Mouse (Mus musculus) B cell, adult 2 months (primary cell): ENCODE data around the gene N4bp1.

Experiments
- DNase-seq, 2 experiments: peaks; one replicate each; pipeline ENCODE4 v3.0.0; 2022

The N4bp1 gene

DNA sequence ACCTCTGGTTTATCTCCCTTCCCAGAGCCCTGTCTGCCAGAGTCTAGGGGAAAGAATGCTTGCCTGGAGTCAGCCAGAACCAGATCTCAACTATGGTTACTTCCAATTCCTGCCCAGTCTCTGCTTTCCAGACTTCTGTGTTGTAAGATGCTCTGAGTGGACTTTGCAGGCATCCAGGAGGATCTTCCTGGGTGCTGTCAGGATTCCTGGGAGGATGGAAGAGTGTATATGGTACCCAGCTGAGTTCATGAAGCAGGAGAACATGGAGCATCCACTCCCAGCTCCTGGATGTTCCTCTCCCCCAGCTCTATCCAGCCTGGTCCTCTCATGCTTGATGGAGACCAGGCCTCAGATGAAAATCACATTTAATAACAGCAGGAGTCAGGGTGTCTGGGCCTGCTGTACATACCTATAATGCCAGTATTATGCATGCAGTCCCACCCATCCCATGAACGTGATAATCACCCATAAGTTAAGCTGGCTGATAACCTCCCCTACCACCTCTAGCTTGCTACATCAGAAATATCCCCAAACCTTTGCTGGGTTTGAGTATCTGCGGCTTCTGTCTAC, 64.8 kb downstream of the N4bp1 start:
- no peak for DNase-seq

DNA sequence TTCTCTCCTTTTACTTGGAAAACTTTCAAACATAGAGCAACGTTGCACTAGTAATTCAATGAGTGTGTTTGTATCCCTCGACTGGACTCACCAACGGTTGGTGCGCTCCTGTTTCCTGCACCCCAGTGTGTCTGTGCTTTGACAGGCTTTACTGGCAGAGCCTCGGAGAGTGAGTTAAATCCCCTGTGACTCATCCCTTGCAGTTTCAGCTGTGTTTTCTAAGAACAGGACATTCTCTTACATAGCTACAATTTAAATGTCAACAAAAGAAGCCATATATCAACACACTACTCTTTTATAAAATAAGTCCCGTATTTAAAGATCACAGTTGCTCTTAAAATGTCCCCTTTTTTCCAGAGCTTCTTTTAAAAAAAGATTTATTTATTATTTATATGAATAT, 65.6 kb downstream of the N4bp1 start:
- DNase-seq, result no peak

DNA sequence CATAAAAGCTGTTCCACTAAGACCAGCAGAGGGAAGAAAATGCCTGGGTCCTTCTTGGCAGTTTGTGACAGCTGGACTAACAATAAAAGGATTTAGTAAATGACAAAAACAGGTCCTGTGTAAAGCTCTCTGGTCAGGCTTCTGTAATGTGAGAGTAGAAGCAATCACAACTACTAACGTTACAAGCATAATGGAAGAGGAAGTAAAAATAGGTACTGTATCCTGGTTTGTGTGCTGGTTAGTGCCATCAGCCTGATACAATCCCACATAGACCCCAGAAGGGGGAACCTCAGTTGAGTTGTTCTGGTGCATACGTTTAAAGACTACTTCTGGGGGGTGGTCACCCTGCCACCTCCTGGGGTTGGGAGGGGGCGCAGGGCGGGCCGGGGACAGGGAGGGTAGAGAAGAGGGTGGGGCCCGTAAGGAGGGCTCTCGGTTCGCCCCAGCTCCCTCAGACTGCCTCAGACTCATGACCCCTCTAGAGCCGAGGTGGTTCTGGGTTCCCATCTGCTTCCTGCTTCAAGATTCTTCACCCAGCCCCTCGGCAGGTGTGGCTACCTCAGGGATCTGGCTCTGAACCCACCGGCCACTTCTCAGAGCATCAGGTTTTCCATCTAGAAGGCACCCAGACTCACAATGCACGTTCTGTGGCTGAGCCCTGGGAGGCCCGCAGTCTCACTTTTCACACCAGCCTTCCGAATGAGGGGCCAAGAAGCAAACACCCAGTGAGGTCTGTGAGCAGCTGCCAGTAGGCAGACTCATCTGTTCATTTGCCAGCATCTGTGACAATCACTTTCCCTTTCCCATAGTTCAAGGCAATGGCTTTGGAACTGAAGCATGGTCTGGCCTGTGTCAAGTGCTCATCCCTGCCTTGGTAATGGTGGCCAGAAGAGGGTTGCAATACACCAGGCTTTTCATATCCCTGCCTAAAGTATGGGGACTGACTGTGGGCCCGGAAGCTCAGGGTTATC, 75.8 kb downstream of the N4bp1 start:
- no peak for DNase-seq

DNA sequence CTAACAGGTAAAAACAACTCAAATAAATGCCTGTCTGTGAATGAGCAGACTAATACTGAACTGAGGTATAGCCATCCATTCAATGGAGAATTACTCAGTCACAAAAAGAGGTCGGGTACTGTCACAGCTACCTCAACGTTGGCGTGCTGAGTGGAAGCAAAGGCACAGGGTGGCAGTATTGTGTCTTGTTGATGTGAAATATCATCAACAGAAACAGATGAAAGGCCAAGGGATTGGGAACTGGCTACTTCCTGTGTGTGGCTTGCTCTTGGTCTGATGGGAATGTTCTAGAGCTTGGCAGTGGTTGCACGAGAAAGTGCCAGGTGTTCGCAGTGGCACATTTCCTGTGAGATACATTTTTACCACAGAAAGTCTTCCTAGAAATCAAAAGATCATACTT, 76.8 kb downstream of the N4bp1 start:
- peak in 1 of 2 experiments; percentile 8 for DNase-seq

DNA sequence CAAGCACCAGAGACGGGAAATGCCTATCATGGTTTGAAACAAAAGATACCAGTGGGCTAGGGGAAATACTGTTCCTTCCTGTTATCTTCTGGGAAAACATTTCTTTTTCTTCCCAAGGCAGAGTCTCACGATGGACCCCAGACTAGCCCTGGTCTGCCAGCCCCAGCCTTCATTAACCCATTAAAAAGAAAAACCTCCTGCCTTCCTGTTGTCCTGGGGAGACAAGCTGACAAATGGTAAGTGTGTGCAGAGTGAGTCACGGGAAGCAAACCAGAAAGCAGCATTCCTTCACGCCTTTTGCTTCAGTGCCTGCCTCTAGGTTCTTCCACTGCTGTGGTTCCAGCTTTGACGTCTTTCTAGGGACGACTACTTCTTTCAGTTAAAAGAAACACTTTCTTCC, 83.1 kb downstream of the N4bp1 start:
- DNase-seq, result no peak

DNA sequence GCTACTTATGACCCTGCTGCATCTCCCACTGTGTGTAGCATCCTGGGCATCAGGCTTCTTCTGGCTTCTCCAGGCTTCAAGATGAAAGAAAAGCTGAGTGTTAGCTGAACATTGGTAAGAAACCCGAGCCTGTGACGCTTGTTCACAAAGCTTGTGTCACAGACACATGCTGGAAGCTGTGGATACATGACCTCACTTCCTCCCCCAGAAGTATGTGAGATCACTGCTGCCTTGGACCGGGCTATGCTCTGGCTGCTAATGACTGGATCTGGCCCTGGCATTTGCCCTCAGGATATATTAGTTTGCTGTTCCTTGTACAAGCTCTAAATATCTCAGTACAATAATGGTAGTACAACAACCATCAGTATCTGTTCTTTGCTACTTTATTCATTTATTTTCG, 84.1 kb downstream of the N4bp1 start:
- no peak for DNase-seq

DNA sequence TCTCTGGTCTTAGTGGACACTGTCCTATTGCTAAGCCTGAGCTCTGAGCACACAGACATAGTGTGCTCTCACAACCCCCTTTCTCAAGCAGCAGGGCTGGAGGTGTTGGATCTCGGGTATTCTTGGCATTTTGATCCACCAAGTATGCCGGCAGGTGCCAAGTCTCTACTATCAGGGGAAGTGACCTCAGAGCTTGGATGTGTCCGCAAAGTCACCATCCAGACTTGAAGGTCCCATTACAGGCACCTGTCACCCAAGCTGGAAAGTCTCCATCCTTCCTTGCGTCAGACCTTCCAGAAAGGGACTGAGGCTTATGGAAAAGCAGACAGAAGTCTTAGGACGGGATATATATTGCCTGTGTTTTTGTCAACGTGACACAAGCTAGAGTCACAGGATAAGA, 86.9 kb downstream of the N4bp1 start:
- no peak for DNase-seq

DNA sequence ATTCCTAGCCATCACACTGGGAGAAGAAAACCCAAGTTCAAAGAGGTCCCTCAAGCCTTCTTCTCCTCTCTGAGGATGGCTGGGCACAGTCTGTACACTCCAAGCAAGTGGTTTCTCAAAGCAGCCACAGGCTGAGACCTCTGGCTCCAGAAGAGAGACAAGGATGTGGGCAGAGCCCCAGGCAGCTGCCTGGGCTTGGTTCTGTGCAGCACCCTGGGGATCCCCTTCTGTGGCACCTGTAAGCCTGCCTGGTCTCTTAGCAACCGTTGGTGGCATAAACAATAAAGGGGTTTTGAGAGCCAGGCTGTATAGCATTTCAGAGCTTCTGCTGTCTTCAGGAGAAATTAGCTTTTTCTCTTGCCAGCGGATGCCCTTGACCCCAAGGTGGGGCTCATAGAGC, 87.4 kb downstream of the N4bp1 start:
- peak in 1 of 2 experiments; percentile 13 for DNase-seq

DNA sequence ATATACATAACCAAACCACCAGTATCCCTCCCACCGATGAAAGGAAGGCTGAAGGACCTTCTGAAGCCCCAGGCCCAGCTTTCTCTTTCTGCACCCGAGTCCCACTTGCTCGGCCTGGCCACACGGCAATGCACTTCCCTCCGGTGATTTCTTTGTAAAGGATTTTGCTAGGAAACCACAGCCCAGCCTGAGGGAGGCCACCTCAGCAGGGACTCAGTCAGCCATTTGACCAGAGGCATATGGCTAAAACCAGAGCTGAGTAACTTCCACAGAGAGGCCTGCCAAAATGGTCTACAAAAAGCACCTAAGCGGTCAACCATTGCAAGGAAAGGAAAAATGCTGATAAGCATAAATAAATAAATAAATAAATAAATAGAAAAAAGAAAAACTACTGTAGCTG, 90.3 kb downstream of the N4bp1 start:
- DNase-seq, result no peak

DNA sequence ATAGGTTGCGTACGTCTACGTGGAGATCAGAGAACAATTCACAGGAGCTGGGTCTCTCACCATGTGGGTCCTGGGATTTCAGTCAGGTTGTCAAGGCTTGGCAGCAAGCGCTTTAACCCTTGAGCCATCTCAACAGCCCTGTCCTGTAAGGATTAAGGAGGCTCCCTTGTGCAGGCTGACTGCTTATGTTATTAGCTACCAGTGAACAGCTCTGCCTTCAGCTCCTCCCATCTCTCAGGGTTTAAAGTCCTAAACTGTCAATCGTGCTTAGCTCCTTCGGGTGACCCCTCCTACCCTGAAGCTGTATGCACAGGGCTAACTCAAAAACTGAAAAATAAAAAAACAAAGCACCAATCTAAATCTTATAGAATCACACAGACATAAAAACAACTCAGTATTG, 93.5 kb downstream of the N4bp1 start:
- DNase-seq, result no peak

DNA sequence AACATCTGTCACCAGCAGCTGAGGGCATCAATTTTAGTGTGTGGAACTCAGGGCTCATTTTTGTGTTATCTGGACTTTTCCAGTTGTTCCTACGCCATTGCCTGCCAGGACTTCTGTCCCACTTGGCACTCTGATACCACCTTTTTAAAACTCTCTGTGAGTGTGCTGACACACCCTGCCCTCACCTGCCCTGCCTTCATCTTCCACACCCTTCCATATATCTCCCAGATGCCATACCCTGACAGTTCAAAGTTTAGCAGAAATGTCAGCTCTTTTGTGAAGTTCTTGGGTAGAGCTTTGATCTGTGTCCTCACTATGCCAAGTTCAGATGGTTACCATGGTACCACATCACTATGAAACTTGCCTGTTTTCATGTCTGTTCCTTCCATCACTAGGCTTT, 95.5 kb downstream of the N4bp1 start:
- DNase-seq, result no peak

DNA sequence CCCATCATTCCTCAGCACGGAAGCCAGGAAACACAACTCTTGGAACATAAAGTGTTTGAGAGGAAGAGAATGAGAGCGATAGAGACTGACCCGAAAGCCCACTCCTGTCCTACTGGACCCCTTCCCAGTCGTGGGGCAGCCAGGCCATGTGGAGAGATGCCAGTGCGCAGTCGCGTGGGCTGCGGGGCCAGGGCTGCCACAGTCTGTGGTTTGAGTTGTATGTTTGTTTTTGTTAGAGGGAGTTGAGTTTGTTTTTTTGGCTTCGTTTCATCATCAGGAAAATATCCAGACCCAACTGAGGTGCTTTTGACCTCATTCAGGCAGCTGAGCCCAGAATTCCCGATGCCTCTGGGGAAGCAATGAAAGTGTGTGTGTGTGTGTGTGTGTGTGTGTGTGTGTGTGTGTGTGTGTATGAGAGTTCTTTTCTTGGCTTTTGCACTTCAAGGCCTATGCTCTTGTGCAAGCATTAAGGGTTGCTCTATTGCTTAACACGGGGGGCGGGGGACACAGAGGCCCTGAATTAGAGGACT, 97.1 kb downstream of the N4bp1 start:
- DNase-seq, result no peak

DNA sequence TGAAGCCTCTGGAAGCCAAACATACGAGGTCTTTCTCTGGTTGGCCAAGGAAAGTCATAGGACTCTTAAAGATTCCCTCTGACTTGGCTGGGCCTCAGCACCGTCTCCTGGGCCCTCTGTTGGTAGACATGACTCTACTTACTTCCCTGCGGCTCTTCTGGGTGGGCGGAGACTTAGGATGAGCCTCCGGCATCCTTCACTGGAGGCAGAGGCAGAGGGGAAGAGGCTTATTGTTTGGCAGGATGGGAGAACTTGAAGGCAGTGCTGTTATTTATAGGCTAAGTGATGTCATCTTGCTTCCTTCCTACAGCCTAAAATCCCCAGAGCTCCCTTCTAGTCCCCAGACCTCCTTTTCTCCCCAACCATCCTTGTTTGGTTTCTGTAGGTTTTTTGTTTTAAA, 98.6 kb downstream of the N4bp1 start:
- DNase-seq, result no peak

DNA sequence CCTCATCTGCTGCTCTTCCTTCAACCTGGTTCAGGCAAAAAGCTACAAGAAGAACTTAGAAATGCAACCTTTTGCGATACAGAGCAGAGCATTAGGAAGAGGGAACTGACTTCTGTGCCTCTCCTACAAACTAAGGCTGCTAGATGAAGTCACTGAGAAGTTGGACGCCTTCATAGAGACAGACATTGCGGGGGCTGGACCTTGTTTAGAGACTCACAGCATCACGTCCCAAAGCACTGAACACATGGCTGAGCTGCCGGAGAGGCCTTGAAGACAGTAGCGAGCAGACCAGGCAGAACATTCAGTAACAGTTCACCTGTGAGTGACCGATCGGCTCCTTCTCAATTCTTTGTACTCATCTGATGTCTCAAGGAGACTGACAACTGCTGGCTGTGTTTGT, 104.0 kb downstream of the N4bp1 start:
- DNase-seq, result no peak

DNA sequence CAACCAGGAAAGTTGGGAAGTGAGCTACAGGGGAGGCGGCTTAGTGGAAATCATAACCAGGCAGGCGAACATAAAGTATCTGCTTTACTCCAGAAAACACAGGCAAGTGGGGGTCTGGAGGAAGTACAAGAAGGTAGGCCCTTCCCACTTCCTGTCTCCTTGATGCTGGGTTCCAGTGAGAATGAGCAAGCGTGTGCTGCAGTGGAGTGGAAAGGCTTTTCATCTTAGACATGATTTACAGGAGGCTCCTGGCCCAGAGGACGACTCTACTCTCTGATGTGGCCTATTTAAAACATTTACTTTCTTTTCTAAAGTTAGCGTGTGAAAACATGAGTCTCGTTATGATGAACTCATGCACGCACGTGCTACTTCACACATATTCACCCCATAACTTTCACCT, 105.9 kb downstream of the N4bp1 start:
- DNase-seq, result no peak

DNA sequence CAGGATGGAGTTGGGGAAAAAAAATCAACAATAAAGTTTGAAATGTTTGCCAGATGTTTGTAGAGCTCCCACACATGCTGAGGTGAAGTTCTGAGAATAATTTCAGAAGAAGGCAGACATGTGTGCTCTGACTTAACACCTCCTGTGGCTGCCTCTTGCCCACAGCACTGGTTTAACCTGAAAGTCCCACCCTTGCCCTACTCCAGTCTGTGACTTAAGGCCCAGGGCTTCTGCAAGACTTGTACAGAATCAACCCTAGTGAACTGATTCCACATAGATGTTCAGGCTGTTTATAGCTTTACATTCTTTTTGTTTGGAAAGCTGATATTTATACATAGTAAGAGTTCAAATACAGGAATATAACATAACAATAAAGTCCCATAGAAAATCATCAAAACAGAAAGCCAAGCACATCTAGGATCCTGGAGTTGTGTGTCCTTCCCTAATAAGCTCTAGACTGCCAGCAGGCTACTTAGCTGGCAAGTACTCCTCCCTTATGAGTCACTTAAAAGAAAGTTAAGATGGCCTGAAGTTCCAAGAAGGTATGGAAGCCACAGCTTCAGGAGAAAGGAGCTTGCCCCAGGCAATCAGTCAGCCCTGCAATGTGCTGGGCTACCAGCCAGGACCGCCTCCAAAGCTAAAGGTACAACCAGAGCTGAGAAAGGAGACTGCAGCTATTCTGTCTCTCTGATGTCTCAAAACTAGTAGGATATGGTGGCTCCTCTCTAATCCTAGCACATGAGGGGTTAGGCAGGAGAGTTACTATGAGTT, 114.9 kb downstream of the N4bp1 start:
- DNase-seq, result no peak

DNA sequence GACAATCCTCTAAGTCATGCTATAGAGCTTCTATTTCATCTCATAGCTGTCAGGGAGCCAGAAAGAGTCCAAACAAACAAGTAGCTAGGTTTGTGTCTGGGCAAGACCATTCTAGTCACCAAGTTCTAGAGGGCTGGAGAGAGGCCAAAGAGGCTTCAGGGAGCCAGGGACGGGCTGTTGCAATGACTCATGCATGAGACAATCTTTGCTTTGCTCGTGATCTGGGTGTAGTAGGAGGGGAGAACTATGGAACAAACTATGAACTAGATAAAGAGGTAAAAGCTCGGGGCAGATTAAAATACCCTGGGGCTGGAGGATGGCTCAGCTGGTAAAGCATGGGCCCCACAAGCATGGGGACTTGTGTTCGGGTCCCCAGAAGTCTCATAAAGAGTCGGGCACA, 116.6 kb downstream of the N4bp1 start:
- DNase-seq, result no peak

DNA sequence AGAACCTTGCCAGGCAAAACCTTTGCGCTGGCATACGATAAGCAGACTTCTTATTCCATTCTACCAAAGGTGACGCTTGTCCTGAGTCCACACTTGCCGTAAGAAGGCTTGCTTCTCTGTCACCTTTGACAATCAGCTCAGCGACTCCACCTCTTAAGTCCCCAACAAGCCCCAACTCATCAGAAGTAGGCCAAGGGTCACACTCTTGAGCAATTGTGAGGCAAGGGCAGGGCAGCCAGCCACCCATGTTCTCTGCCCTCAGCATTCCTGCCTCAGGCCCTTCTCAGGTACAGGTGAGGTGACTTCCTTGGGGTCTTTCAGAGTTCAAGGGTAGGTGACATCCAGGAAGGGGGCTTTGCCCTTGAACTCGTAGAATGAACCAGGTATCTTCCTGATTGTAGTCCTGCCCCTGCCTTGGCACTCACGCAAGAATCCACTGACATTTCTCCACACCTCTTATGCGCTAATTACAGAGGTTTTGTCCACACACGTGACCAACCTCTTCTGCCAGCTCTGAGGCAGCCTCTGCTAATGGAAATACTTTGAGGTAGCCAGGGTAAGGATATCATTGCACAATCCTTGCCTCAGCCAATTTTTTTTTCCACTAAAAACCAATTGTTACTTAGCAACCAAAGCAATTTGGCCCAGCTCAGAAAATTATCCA, 118.4 kb downstream of the N4bp1 start:
- no peak for DNase-seq

DNA sequence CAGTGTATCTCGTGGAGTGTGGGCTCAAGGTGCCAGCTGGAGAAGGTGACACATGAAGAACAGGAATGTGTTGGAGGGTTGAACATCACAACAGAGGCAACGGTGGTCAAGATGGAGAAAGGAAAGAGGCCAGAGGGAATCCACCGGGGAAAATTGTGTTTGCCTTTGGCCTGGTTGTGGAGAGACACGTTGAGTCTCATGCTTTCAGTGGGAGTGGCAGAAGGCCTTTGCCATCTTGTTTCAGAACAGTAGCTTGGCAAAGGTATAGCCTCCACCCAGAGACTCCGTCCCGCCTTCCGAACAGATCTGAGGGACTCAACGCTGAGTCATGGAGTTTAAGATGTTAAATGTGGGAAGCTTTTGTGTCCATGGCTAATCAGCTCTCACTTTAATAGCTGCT, 119.4 kb downstream of the N4bp1 start:
- no peak for DNase-seq

DNA sequence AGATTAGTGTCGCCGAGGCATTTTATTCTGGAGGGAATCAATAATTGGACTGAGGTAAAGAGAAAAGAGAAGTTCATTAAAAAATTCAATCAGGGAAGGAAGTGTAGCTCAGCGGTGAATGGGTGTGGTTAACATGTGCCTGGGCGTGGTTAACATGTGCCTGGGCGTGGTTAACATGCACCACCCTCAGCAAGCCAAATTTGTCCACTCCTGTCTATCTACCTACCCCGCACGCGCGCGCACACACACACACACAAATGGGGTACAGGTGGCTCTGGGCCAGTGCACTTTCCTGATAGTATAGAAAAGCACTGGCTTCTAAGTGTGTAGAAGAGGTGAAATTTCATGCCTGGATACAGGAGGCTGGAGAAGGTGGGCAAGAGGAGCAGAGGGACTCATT, 119.9 kb downstream of the N4bp1 start:
- DNase-seq, result peak; percentile 61 to 64

DNA sequence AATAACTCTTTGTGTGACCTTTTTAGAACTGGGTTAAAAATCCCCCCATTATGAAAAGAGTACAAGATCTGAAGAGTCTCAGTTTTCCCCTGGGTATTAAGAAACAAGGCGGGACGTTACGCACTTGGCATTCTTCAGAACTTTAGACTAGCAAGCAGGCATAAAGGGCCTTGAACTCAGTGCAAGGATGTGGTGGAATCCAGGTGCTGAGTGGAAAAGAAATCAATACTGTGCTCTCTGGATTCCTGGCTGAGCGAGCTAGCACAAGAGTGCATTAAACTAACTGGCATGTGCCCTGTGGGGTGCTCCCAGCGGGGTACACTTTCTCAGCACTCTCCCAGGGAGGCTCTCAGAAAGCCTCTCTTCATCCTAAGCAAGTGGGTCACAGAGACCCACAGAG, 122.3 kb downstream of the N4bp1 start:
- DNase-seq, result no peak

DNA sequence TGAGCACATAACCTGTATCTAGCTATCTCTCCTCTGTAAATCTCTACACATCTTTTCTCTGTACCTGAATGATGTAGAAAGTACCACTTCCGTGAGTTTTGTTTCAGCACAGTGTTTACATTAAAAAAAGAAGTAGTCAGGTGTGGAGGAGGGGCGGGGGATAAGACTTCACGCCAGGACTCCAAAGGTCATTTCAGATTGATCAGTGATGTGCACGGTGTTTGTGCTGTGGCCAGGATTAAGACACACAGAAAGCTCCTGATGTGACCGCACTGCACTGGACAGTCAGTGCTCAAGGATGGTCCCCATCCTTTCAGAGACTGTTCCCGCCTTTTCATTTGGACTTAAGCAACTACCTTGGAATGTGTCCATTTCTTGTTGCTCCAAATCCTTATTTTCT, 124.3 kb downstream of the N4bp1 start:
- no peak for DNase-seq

DNA sequence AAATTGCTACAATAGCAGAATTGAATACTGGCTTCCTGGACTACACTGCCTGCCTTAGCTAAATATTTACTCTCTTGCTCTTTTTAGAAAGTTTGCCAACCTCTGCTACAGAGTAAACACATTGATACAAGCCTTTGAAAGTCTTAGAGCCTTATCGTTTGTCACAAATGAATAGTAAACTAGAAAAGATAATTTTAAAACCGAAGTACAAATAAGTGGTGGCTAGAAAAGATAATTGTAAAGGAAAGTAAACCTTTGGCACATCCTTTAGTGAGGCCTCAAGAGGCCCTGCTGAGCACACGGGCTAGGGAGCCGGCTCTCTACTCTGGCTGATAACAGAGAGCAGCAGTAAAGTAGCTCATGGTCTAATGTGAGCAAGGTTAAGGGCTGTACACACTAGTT, 126.0 kb downstream of the N4bp1 start:
- no peak for DNase-seq
